Mouse (Mus musculus): ENCODE results near the gene Folr2. TPM values are rescaled to one million over a fixed set of nuclear protein-coding genes. Genes with fewer than 3 reads are reported as not detected.
A peak's percentile ranks its signal among the peaks of the same experiment; 100 is the strongest.

Folr2 gene
- total and polyA plus RNA-seq, 2 experiments from 2014 or later: 2.3 to 2.6 TPM

- Histone ChIP-seq H3K9ac (replicated peaks; ENCODE audit: low read length, poor library complexity, severe bottlenecking) (no peak overlapping the region), H3K36me3 (ENCODE audit: insufficient read depth, low read length) (no peaks in the 10 kb centered on the region), H3K4me2 (ENCODE audit: low read depth, low read length, poor library complexity, severe bottlenecking) (no peak overlapping the region), H3K4me1 (ENCODE audit: insufficient read depth, low read length) (no peaks in the 10 kb centered on the region), H3K27me3 (ENCODE audit: insufficient read depth, low read length) (no peaks in the 10 kb centered on the region), H3K27ac (ENCODE audit: low read depth, low read length) (no peak overlapping the region), H3K9me3 (ENCODE audit: low read length) (no peaks in the 10 kb centered on the region), H3K4me3 (ENCODE audit: low read depth, low read length) (no peak overlapping the region)
- DNase-seq (ENCODE audit: low spot score): peak; percentile 33
- ATAC-seq (ENCODE audit: low FRiP score): no peak
- WGBS: 25% methylated on average over 7 of the region's 7 CpGs
- no peak for TF ChIP-seq CTCF (IDR thresholded peaks at IDR 0.05)
These were observed 12.1 kb upstream of the Folr2 start for GRCm38 (mm10) chr7:101869163-101869500.

GRCm38 (mm10) chr7:101868241-101869162 is 11.5 kb upstream of the Folr2 start:
- Histone ChIP-seq H3K4me2 (ENCODE audit: low read depth, low read length, poor library complexity, severe bottlenecking) (no peak overlapping the region), H3K27me3 (ENCODE audit: insufficient read depth, low read length) (no peaks in the 10 kb centered on the region), H3K36me3 (ENCODE audit: insufficient read depth, low read length) (no peaks in the 10 kb centered on the region), H3K9me3 (ENCODE audit: low read length) (no peaks in the 10 kb centered on the region), H3K9ac (replicated peaks; ENCODE audit: low read length, poor library complexity, severe bottlenecking) (no peak overlapping the region), H3K4me1 (ENCODE audit: insufficient read depth, low read length) (no peaks in the 10 kb centered on the region), H3K4me3 (ENCODE audit: low read depth, low read length) (no peak overlapping the region), H3K27ac (ENCODE audit: low read depth, low read length) (no peak overlapping the region)
- ATAC-seq (ENCODE audit: low FRiP score) (no peak), DNase-seq (ENCODE audit: low spot score) (peak; percentile 10)
- 31% methylated on average over 13 of the region's 13 CpGs for WGBS
- no peak for TF ChIP-seq CTCF (IDR thresholded peaks at IDR 0.05)

GRCm38 (mm10) chr7:101867482-101867881 is 10.5 kb upstream of the Folr2 start:
- Histone ChIP-seq H3K9ac (replicated peaks; ENCODE audit: low read length, poor library complexity, severe bottlenecking) (no peak overlapping the region), H3K9me3 (ENCODE audit: low read length) (no peaks in the 10 kb centered on the region), H3K4me2 (ENCODE audit: low read depth, low read length, poor library complexity, severe bottlenecking) (no peak overlapping the region), H3K27ac (ENCODE audit: low read depth, low read length) (no peak overlapping the region), H3K4me3 (ENCODE audit: low read depth, low read length) (no peak overlapping the region), H3K4me1 (ENCODE audit: insufficient read depth, low read length) (no peaks in the 10 kb centered on the region), H3K27me3 (ENCODE audit: insufficient read depth, low read length) (no peaks in the 10 kb centered on the region), H3K36me3 (ENCODE audit: insufficient read depth, low read length) (no peaks in the 10 kb centered on the region)
- ATAC-seq (ENCODE audit: low FRiP score): no peak
- no peak for TF ChIP-seq CTCF (IDR thresholded peaks at IDR 0.05)
- no peak for DNase-seq (ENCODE audit: low spot score)
- WGBS: 97% methylated on average over 4 of the region's 4 CpGs

GRCm38 (mm10) chr7:101866491-101867265 is 9.7 kb upstream of the Folr2 start:
- no peak overlapping the region for H3K4me3 ChIP-seq (ENCODE audit: low read depth, low read length)
- ATAC-seq (ENCODE audit: low FRiP score) (no peak), DNase-seq (ENCODE audit: low spot score) (no peak)
- WGBS: 80% methylated on average over 11 of the region's 11 CpGs
- H3K4me2 ChIP-seq (ENCODE audit: low read depth, low read length, poor library complexity, severe bottlenecking): no peak overlapping the region
- H3K36me3 ChIP-seq (ENCODE audit: insufficient read depth, low read length): no peaks in the 10 kb centered on the region
- H3K9ac ChIP-seq (replicated peaks; ENCODE audit: low read length, poor library complexity, severe bottlenecking): no peak overlapping the region
- no peaks in the 10 kb centered on the region for H3K9me3 ChIP-seq (ENCODE audit: low read length)
- no peaks in the 10 kb centered on the region for H3K27me3 ChIP-seq (ENCODE audit: insufficient read depth, low read length)
- H3K27ac ChIP-seq (ENCODE audit: low read depth, low read length): no peak overlapping the region
- no peaks in the 10 kb centered on the region for H3K4me1 ChIP-seq (ENCODE audit: insufficient read depth, low read length)
- TF ChIP-seq CTCF (IDR thresholded peaks at IDR 0.05): no peak

- ATAC-seq (ENCODE audit: low FRiP score) (no peak), DNase-seq (ENCODE audit: low spot score) (no peak)
- no peak within 1 kb of the TSS for H3K9ac ChIP-seq (replicated peaks; ENCODE audit: low read length, poor library complexity, severe bottlenecking)
- H3K4me2 ChIP-seq (ENCODE audit: low read depth, low read length, poor library complexity, severe bottlenecking): no peak within 1 kb of the TSS
- no peak within 1 kb of the TSS for H3K4me3 ChIP-seq (ENCODE audit: low read depth, low read length)
- H3K4me1 ChIP-seq (ENCODE audit: insufficient read depth, low read length): no peaks in the 10 kb centered on the region
- TF ChIP-seq CTCF (IDR thresholded peaks at IDR 0.05): no peak
- no peaks in the 10 kb centered on the region for H3K9me3 ChIP-seq (ENCODE audit: low read length)
- H3K36me3 ChIP-seq (ENCODE audit: insufficient read depth, low read length): no peaks in the 10 kb centered on the region
- no peak within 1 kb of the TSS for H3K27ac ChIP-seq (ENCODE audit: low read depth, low read length)
- H3K27me3 ChIP-seq (ENCODE audit: insufficient read depth, low read length): no peaks in the 10 kb centered on the region
- 78% methylated on average over 3 of the region's 3 CpGs for WGBS
These were observed 6.4 kb upstream of the Folr2 start, which contains the start of gene Anapc15 for GRCm38 (mm10) chr7:101863415-101863814. Gene Anapc15 (plus strand): TSS chr7:101863715.

- 76% methylated on average over 3 of the region's 3 CpGs for WGBS
- H3K36me3 ChIP-seq (ENCODE audit: insufficient read depth, low read length): no peaks in the 10 kb centered on the region
- no peaks in the 10 kb centered on the region for H3K4me1 ChIP-seq (ENCODE audit: insufficient read depth, low read length)
- no peak overlapping the region for H3K4me2 ChIP-seq (ENCODE audit: low read depth, low read length, poor library complexity, severe bottlenecking)
- H3K27me3 ChIP-seq (ENCODE audit: insufficient read depth, low read length): no peaks in the 10 kb centered on the region
- ATAC-seq (ENCODE audit: low FRiP score) (no peak), DNase-seq (ENCODE audit: low spot score) (no peak)
- H3K9ac ChIP-seq (replicated peaks; ENCODE audit: low read length, poor library complexity, severe bottlenecking): no peak overlapping the region
- H3K27ac ChIP-seq (ENCODE audit: low read depth, low read length): no peak overlapping the region
- H3K9me3 ChIP-seq (ENCODE audit: low read length): no peaks in the 10 kb centered on the region
- TF ChIP-seq CTCF (IDR thresholded peaks at IDR 0.05): no peak
- no peak overlapping the region for H3K4me3 ChIP-seq (ENCODE audit: low read depth, low read length)
These were observed 5.3 kb upstream of the Folr2 start for GRCm38 (mm10) chr7:101862291-101862690.
